Mouse (Mus musculus) cerebral cortex, adult 2 months (tissue): Measurements from ENCODE around the gene Dmbx1.

Experiments
- WGBS: fragments of 180-500 bp; shearing (Covaris S2); methylation state at CpG from one replicate; pipeline ENCODE4 v1.1.7; 2018; 5-methylcytosine and 5-hydroxymethylcytosine counted together

Gene Dmbx1

GRCm38 (mm10) chr4:115886875-115887274 lies 52.9 kb downstream of the Dmbx1 start:
- 92% methylated on average over 1 of the region's 1 CpGs for WGBS

- 59% methylated on average over 3 of the region's 3 CpGs for WGBS
Measured at GRCm38 (mm10) chr4:115885846-115886245, 53.9 kb downstream of the Dmbx1 start.

DNA sequence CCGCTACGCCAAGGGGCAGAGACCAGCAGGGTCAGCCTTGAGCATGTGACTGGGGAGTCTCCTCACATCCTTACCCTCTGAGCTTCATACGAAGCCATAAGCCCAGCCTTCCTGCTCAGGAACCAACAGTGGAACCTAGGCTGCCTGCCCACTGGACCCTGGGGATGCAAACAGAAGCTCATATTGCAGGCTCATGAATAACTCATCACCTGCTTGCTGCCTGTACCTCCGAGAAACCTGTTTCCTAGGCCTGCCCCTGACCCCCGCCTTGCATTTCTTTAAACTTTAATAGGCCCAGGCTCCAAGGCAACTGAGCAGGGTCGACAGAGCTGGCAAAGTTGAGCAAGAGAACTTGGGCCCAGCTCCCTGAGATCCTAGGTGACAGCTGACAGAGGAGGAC lies 55.7 kb downstream of the Dmbx1 start, which contains the start of gene Kncn:
Kncn (plus strand) TSS at position 379 of the 400 bp plus-strand sequence.
- 88% methylated on average over 6 of the region's 6 CpGs for WGBS

DNA sequence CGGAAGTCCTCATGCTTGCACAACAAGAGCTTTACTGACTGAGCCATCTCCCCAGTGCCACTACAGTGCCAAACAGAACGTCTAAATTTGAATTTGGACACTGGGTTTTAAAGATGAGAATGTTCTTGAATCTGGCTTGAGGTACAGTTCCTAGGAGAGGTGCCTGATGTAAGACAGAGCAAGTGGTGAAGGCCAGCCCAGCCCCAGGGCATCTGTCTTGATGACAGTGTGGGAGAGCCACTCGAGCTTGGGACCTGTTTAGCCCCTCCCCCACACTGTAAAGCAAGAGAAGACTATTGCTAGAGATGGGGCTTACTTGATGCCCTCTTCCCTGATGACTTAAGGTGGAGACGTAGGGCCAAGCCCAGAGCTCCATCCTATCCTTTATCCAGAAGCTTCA lies 57.5 kb downstream of the Dmbx1 start:
- 57% methylated on average over 4 of the region's 4 CpGs for WGBS

- WGBS = 12% methylated on average over 1 of the region's 1 CpGs
Measured at GRCm38 (mm10) chr4:115881183-115881582, 58.5 kb downstream of the Dmbx1 start.

DNA sequence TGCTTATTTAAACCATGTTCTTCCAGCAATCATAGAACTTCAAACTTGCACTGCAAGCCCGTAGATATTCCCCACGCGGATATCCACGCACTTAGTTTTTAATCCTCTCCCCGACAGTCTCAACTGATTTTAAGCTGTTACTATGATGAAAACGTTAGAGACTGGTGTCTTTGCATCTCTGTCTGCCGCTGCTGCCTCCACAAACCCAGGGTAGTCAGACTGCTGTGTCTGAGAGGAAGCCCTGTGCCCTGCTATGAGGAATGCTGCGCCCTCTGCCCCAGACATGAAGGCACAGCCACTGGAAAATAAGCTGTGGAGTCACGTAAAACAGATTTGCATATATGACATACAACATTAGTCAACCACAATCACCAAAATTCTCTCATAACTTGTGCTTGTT lies 60.9 kb downstream of the Dmbx1 start:
- 59% methylated on average over 9 of the region's 9 CpGs for WGBS

GRCm38 (mm10) chr4:115878216-115878678 lies 61.5 kb downstream of the Dmbx1 start:
- 31% methylated on average over 11 of the region's 11 CpGs for WGBS

- 91% methylated on average over 3 of the region's 3 CpGs for WGBS
Measured at GRCm38 (mm10) chr4:115873231-115873630, 66.5 kb downstream of the Dmbx1 start.

DNA sequence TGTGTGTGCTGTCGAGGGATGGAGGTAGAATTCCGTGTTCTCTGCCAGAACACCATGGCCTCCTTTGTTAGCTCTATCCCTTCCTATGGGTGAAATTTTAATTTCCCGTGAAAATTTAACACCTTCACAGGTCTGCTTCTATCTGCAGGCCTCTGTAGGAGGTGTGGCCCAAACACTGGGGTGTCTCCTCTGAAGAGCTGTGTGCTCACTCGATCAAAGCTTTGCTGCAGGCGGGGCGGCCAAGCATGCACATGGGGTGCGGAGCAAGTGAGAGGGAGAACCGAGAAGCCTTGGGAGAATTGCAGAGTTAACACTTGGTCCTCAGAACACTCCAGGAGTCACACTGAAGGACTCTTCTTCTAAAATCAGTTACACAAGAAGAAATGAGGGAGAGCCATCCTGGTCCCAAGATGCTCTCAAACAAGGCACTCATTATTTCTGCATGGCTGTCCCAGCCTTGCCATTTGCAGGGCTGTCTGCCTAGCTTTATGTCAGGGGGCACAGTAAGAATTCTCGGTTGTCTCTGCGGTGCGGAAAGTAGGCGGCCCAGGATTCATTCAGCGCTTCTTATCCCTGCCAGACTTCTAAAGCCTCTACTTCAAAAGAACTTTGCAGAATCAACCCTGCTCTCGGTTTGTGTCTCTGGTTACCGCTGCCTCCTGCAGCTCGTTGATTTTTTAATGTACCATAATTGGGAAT lies 70.1 kb downstream of the Dmbx1 start:
- 60% methylated on average over 16 of the region's 16 CpGs for WGBS
